Mouse (Mus musculus) CD8-positive naive resting alpha-beta T cell, adult 57 days (primary cell): Measurements from ENCODE around the gene Cacng5. TPM values are rescaled to one million over a fixed set of nuclear protein-coding genes. Genes with fewer than 3 reads are reported as not detected.

Experiments
- total RNA-seq: library from RNA; stranded (reverse); gene quantifications from one replicate; pipeline ENCODE4 v1.2.4, GENCODE M21; 2023

The Cacng5 gene
- total RNA-seq = not detected

GRCm38 (mm10) chr11:107914634-107915226, at the start of gene Cacng5:
Gene Cacng5 (minus strand): TSS chr11:107915055.

Other genes starting within 250 kb of the Cacng5 start
- not detected for gene Cacng1, start 198.5 kb downstream of the Cacng5 start, total RNA-seq
- gene Cacng4, start 120.5 kb downstream of the Cacng5 start, total RNA-seq = 0.43 TPM